Mouse (Mus musculus): ENCODE measurements around the gene E4f1. TPM values are rescaled to one million over a fixed set of nuclear protein-coding genes. Genes with fewer than 3 reads are reported as not detected.

Gene E4f1
- 13.3 and 13.6 TPM in 2 replicates for polyA plus RNA-seq (2015; fragmentation: Nextera tagmentation; extraction: Ambion mirVana)

GRCm38 (mm10) chr17:24469910-24470602 lies at the start of gene E4f1, which contains the start of gene Pgp:
Gene E4f1 (minus strand): TSS chr17:24470313.
Gene Pgp (plus strand): TSS chr17:24470392.

GRCm38 (mm10) chr17:24488186-24488661 lies 18.1 kb upstream of the E4f1 start, which contains the start of gene Caskin1:
Gene Caskin1 (plus strand): TSS chr17:24488601.

DNA sequence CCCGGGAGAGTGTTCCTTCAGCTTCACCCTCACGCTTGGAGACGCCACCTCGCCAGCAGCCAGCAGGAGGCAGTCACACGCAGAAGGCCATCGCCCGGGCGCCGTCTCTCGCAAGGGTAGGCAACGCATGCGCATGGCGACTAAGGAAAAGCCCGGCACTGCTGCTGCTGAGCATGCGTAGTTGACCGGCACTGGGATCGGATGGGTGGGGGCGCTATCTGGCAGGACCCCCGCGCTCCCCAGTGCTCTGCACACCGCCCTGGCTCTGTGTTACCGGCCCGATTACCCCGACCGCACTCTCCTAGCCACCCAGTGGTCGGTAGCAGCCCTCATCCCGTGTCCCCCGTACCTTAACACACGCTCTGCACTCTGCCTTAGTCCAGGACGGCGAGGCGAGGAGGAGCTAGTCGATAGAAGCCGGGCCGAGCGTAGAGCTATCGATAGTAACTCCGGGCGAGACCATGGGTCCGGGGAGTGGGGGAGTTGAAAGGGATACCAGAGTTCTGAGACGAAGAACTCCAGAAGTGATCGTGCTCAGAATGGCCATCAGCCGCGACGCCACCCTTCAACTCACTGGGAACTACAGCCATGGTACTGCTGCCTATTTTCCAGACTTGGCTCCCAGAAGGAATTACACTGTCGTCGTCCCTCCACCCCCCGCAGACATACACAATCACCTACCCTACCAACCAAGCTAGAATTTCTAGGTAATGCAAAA lies 8.7 kb upstream of the E4f1 start, which contains the start of gene Mlst8:
TSS of gene Mlst8 (minus strand) at position 416 of the 718 bp plus-strand sequence.

GRCm38 (mm10) chr17:24473612-24474275 lies 3.6 kb upstream of the E4f1 start, which contains the start of gene Bricd5:
Gene Bricd5 (plus strand): TSS chr17:24473884.

DNA sequence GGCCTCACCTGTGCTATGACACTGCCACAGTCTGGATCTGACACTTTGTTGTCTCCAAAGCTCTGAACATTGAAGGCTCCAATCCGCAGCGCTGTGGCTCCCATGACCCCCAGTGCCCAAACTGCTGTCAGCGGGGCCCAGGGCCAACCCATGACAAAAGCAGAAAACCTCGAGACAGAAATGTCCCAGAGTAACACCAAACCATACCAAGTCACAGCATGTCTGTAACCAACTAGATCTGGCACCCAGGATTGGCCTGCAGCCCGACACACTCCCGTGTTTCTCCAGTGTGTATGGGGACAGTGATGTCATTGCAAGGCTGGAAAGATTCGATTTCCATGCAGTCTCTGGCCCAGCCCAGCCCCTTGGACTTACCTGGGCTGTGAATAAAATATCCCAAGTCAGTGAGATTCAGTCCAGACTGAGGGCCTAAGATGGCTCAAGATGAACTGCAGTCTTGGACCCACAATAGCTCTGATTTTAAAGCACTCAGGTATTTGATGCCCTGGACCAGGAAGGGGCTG lies 27.4 kb downstream of the E4f1 start, which contains the start of gene Dnase1l2:
TSS of gene Dnase1l2 (minus strand) at position 474 of the 524 bp plus-strand sequence.

DNA sequence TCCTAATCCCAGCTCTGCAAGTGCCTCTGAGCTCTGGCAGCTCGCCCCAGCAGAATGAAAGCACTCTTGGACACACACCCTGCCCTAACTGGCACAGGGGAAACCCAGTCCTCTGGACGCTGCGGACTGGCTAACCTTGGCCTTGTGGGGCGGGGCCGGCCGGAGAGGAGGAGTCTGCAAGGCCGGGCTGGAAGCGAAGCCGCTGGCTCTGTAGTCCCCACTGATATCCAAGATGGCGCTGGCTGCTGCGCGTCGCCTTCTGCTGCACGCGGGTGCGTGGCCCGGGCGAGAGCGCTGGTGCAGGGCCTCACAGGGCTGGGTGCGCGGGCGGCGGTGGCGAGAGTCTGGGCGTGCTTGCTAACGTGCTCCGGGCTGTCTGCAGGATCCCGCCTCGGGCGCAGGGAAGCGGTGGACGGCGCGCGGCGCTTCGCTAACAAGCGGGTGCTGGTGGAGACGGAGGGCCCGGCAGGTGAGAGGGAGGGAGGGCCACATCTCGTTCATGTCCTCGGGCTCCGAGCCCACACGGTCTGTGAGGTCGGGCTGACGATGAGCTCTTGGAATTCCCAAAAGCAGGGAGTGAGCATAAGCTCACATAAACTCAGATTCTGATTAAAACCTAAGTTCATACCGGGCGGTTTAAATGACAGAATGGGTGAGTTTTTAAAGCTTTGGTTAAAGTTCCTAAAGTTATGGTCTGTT lies 43.5 kb downstream of the E4f1 start, which contains the start of gene Eci1:
TSS of gene Eci1 (plus strand) at position 171 of the 699 bp plus-strand sequence.

GRCm38 (mm10) chr17:24414230-24414976 lies 55.7 kb downstream of the E4f1 start, which contains the start of gene Rnps1:
Gene Rnps1 (plus strand): TSS chr17:24414565.

Other genes starting within 250 kb of the E4f1 start
- gene Tedc2, start 249.5 kb downstream of the E4f1 start, polyA plus RNA-seq (2015; fragmentation: Nextera tagmentation; extraction: Ambion mirVana), result 3.7 and 4.5 TPM in 2 replicates
- 8.0 and 9.4 TPM in 2 replicates for gene Ccnf, start 218.8 kb downstream of the E4f1 start, polyA plus RNA-seq (2015; fragmentation: Nextera tagmentation; extraction: Ambion mirVana)
- not detected in 2 replicates for gene Abca17, start 119.2 kb downstream of the E4f1 start, polyA plus RNA-seq (2015; fragmentation: Nextera tagmentation; extraction: Ambion mirVana)
- 4.2 and 5.4 TPM in 2 replicates for gene Abca3, start 118.4 kb downstream of the E4f1 start, polyA plus RNA-seq (2015; fragmentation: Nextera tagmentation; extraction: Ambion mirVana)
- 110 and 113 TPM in 2 replicates for gene Rnps1, start 55.7 kb downstream of the E4f1 start, polyA plus RNA-seq (2015; fragmentation: Nextera tagmentation; extraction: Ambion mirVana)
- gene Eci1, start 43.7 kb downstream of the E4f1 start, polyA plus RNA-seq (2015; fragmentation: Nextera tagmentation; extraction: Ambion mirVana), result 213 and 235 TPM in 2 replicates
- gene Dnase1l2, start 27.2 kb downstream of the E4f1 start, polyA plus RNA-seq (2015; fragmentation: Nextera tagmentation; extraction: Ambion mirVana), result 0.87 and 2.3 TPM in 2 replicates
- gene Pgp, start 79 bp upstream of the E4f1 start, polyA plus RNA-seq (2015; fragmentation: Nextera tagmentation; extraction: Ambion mirVana), result 56.2 and 57.5 TPM in 2 replicates
- gene Bricd5, start 3.6 kb upstream of the E4f1 start, polyA plus RNA-seq (2015; fragmentation: Nextera tagmentation; extraction: Ambion mirVana), result 0.40 TPM in 1 of 2 replicates, not detected in the other
- gene Mlst8, start 8.8 kb upstream of the E4f1 start, polyA plus RNA-seq (2015; fragmentation: Nextera tagmentation; extraction: Ambion mirVana), result 8.4 and 8.8 TPM in 2 replicates
- 0.29 and 0.34 TPM in 2 replicates for gene Caskin1, start 18.3 kb upstream of the E4f1 start, polyA plus RNA-seq (2015; fragmentation: Nextera tagmentation; extraction: Ambion mirVana)
- 43.2 and 46.8 TPM in 2 replicates for gene Traf7, start 57.6 kb upstream of the E4f1 start, polyA plus RNA-seq (2015; fragmentation: Nextera tagmentation; extraction: Ambion mirVana)
- 0.39 and 0.69 TPM in 2 replicates for gene Rab26, start 63.9 kb upstream of the E4f1 start, polyA plus RNA-seq (2015; fragmentation: Nextera tagmentation; extraction: Ambion mirVana)
- gene Pkd1, start 79.5 kb upstream of the E4f1 start, polyA plus RNA-seq (2015; fragmentation: Nextera tagmentation; extraction: Ambion mirVana), result 12.6 TPM in 2 replicates
- gene Tsc2, start 162.3 kb upstream of the E4f1 start, polyA plus RNA-seq (2015; fragmentation: Nextera tagmentation; extraction: Ambion mirVana), result 25.6 and 31.9 TPM in 2 replicates
- gene Nthl1, start 162.4 kb upstream of the E4f1 start, polyA plus RNA-seq (2015; fragmentation: Nextera tagmentation; extraction: Ambion mirVana), result 11.1 TPM in 2 replicates
- gene Slc9a3r2, start 180.0 kb upstream of the E4f1 start, polyA plus RNA-seq (2015; fragmentation: Nextera tagmentation; extraction: Ambion mirVana), result 38.9 and 45.6 TPM in 2 replicates
- not detected in 2 replicates for gene Npw, start 188.1 kb upstream of the E4f1 start, polyA plus RNA-seq (2015; fragmentation: Nextera tagmentation; extraction: Ambion mirVana)
- gene Zfp598, start 199.4 kb upstream of the E4f1 start, polyA plus RNA-seq (2015; fragmentation: Nextera tagmentation; extraction: Ambion mirVana), result 9.0 and 11.7 TPM in 2 replicates
- gene Syngr3, start 219.6 kb upstream of the E4f1 start, polyA plus RNA-seq (2015; fragmentation: Nextera tagmentation; extraction: Ambion mirVana), result 0.11 TPM in 1 of 2 replicates, not detected in the other
- 33.2 and 39.3 TPM in 2 replicates for gene Gfer, start 225.8 kb upstream of the E4f1 start, polyA plus RNA-seq (2015; fragmentation: Nextera tagmentation; extraction: Ambion mirVana)
- gene Noxo1, start 225.9 kb upstream of the E4f1 start, polyA plus RNA-seq (2015; fragmentation: Nextera tagmentation; extraction: Ambion mirVana), result 1.1 and 1.8 TPM in 2 replicates
- 22.5 and 25.2 TPM in 2 replicates for gene Tbl3, start 237.3 kb upstream of the E4f1 start, polyA plus RNA-seq (2015; fragmentation: Nextera tagmentation; extraction: Ambion mirVana)
- gene Rnf151, start 247.8 kb upstream of the E4f1 start, polyA plus RNA-seq (2015; fragmentation: Nextera tagmentation; extraction: Ambion mirVana), result not detected in 2 replicates
- 829 and 862 TPM in 2 replicates for gene Rps2, start 247.8 kb upstream of the E4f1 start, polyA plus RNA-seq (2015; fragmentation: Nextera tagmentation; extraction: Ambion mirVana)

Measured in skeletal muscle tissue, postnatal 0 days (tissue).